Mouse (Mus musculus): Measurements from ENCODE around the gene Lrba. TPM values are rescaled to one million over a fixed set of nuclear protein-coding genes. Genes with fewer than 3 reads are reported as not detected.

Lrba gene
- polyA plus RNA-seq, 1 experiment from 2014 or later = 4.4 TPM

DNA sequence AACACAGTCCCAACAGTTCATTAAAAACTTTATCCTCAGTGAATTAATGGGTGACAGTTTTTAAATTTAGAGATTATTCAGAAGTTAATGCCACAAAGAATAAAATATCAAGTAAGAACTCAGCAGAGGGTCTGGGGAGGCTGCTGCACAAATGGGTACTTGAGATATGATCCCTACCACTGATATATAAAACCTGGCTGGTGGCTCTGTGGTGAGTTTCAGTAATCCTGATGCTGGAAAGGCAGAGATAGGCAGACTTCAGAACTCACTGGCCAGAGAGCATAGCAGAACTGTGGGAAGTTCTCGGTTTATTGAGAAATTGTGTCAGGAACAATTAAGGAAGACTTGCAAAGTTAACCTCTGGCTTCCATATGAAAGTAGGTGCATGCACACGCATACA is 199.3 kb downstream of the Lrba start:
- H3K4me3 ChIP-seq (replicated peaks) = no peak overlapping the region
- ATAC-seq (ENCODE audit: low FRiP score) = no peak
- no peak overlapping the region for H3K9ac ChIP-seq
- no peaks in the 10 kb centered on the region for H3K4me1 ChIP-seq
- H3K27me3 ChIP-seq = no peaks in the 10 kb centered on the region
- 88% methylated on average over 2 of the region's 2 CpGs for WGBS
- H3K36me3 ChIP-seq (replicated peaks) = no peaks in the 10 kb centered on the region
- no peak overlapping the region for H3K4me2 ChIP-seq
- no peak overlapping the region for H3K27ac ChIP-seq
- no peaks in the 10 kb centered on the region for H3K9me3 ChIP-seq

GRCm38 (mm10) chr3:86426733-86427132 is 202.3 kb downstream of the Lrba start:
- Histone ChIP-seq H3K9ac (no peak overlapping the region), H3K4me1 (no peaks in the 10 kb centered on the region)
- WGBS = 100% methylated on average over 1 of the region's 1 CpGs

DNA sequence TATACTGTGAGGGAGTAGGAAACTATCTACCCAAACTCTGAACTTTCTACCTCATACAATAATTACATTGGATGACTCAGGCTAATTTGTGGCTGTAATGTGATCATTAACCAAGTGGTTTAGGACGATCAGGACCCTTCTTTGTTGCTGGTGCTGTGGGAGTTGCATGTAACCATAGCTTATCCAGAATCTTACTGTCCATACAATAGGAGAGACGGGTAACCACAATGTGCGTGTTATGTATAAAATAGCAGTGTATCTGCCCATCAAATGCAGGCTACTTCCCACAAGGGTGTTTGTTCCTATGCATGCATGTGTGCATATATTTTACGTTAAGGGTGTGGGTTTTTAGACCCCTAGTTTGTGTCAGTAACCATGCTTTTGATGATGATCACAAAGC is 219.0 kb downstream of the Lrba start:
- H3K4me1 ChIP-seq = peaks cover 13% of the 10 kb centered on the region
- no peaks in the 10 kb centered on the region for H3K9me3 ChIP-seq
- H3K9ac ChIP-seq = no peak overlapping the region
- H3K27ac ChIP-seq = no peak overlapping the region
- no peaks in the 10 kb centered on the region for H3K27me3 ChIP-seq
- H3K4me3 ChIP-seq (replicated peaks) = no peak overlapping the region
- H3K4me2 ChIP-seq = no peak overlapping the region
- no peaks in the 10 kb centered on the region for H3K36me3 ChIP-seq (replicated peaks)
- no peak for ATAC-seq (ENCODE audit: low FRiP score)
- 81% methylated on average over 4 of the region's 4 CpGs for WGBS

More at GRCm38 (mm10) chr3:86426733-86427132, 202.3 kb downstream of the Lrba start:
- no peak overlapping the region for H3K4me3 ChIP-seq (replicated peaks)
- no peaks in the 10 kb centered on the region for H3K27me3 ChIP-seq
- ATAC-seq (ENCODE audit: low FRiP score) = no peak
- H3K27ac ChIP-seq = no peak overlapping the region
- no peak overlapping the region for H3K4me2 ChIP-seq
- H3K9me3 ChIP-seq = no peaks in the 10 kb centered on the region
- H3K36me3 ChIP-seq (replicated peaks) = no peaks in the 10 kb centered on the region

DNA sequence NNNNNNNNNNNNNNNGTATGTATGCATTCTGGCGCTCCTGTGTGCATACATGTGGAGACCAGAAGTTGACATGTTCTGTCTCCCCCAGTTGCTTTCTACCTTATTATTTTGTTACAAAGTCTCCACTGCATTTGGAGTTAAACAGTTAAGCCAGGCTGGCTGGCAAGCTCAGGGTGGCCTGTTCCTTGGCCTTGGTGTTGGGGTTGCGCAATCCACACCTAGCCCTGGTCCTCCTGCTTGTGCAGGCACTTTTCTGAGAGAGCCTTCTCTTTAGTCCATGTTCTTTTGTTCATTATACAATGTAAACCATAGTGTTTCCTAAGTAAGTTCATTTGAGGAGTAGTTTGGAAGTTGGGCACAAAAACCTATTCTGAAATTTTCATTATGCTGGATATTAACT is 226.7 kb downstream of the Lrba start:
- no peak overlapping the region for H3K9ac ChIP-seq
- no peak for ATAC-seq (ENCODE audit: low FRiP score)
- no peaks in the 10 kb centered on the region for H3K36me3 ChIP-seq (replicated peaks)
- H3K27ac ChIP-seq = no peak overlapping the region
- WGBS = 96% methylated on average over 2 of the region's 2 CpGs
- no peak overlapping the region for H3K4me2 ChIP-seq
- H3K9me3 ChIP-seq = no peaks in the 10 kb centered on the region
- H3K27me3 ChIP-seq = no peaks in the 10 kb centered on the region
- peaks cover 13% of the 10 kb centered on the region for H3K4me1 ChIP-seq
- no peak overlapping the region for H3K4me3 ChIP-seq (replicated peaks)

- H3K4me3 ChIP-seq (replicated peaks) = no peak overlapping the region
- no peaks in the 10 kb centered on the region for H3K4me1 ChIP-seq
- no peak overlapping the region for H3K9ac ChIP-seq
- no peaks in the 10 kb centered on the region for H3K27me3 ChIP-seq
- 96% methylated on average over 3 of the region's 3 CpGs for WGBS
- H3K9me3 ChIP-seq = no peaks in the 10 kb centered on the region
- no peak overlapping the region for H3K4me2 ChIP-seq
- H3K27ac ChIP-seq = no peak overlapping the region
- H3K36me3 ChIP-seq (replicated peaks) = no peaks in the 10 kb centered on the region
- ATAC-seq (ENCODE audit: low FRiP score) = no peak
These were observed 237.1 kb downstream of the Lrba start for GRCm38 (mm10) chr3:86461582-86461981.

DNA sequence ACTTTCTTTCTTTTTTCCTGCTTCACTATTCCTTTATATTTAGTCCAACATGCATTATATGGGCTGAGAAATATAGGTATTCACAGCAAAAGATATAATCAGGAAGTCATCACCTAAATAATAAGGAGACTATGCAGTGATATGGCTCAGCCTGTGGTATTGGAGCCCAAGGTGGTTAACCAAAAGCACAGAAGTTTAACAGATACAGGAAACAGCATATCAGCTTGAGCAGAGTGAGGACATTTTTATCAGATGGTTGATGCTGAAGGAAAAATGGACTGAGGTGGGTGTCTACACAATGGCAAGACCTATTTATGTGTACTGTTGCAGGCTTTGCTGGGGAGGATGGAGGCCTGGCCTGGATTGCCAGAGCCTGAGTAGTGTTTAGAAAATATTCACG is 265.5 kb downstream of the Lrba start:
- Histone ChIP-seq H3K4me2 (no peak overlapping the region), H3K4me1 (no peaks in the 10 kb centered on the region), H3K4me3 (replicated peaks) (no peak overlapping the region), H3K9me3 (no peaks in the 10 kb centered on the region), H3K27ac (no peak overlapping the region), H3K9ac (no peak overlapping the region), H3K27me3 (no peaks in the 10 kb centered on the region), H3K36me3 (replicated peaks) (no peaks in the 10 kb centered on the region)
- ATAC-seq (ENCODE audit: low FRiP score) = no peak
- WGBS = 85% methylated on average over 1 of the region's 1 CpGs

GRCm38 (mm10) chr3:86500586-86500985 is 276.1 kb downstream of the Lrba start:
- Histone ChIP-seq H3K27ac (no peak overlapping the region), H3K27me3 (no peaks in the 10 kb centered on the region), H3K9ac (no peak overlapping the region), H3K9me3 (no peaks in the 10 kb centered on the region), H3K4me1 (no peaks in the 10 kb centered on the region), H3K4me3 (replicated peaks) (no peak overlapping the region), H3K4me2 (no peak overlapping the region), H3K36me3 (replicated peaks) (no peaks in the 10 kb centered on the region)
- no peak for ATAC-seq (ENCODE audit: low FRiP score)

- Histone ChIP-seq H3K4me3 (replicated peaks) (no peak overlapping the region), H3K4me2 (no peak overlapping the region), H3K4me1 (peaks cover 3% of the 10 kb centered on the region; the same call in 1 of the 2 replicates), H3K36me3 (replicated peaks) (no peaks in the 10 kb centered on the region), H3K27me3 (no peaks in the 10 kb centered on the region), H3K27ac (no peak overlapping the region), H3K9ac (no peak overlapping the region), H3K9me3 (no peaks in the 10 kb centered on the region)
- ATAC-seq (ENCODE audit: low FRiP score) = no peak
- WGBS = 92% methylated on average over 2 of the region's 2 CpGs
These were observed 294.1 kb downstream of the Lrba start for GRCm38 (mm10) chr3:86518506-86519109.

DNA sequence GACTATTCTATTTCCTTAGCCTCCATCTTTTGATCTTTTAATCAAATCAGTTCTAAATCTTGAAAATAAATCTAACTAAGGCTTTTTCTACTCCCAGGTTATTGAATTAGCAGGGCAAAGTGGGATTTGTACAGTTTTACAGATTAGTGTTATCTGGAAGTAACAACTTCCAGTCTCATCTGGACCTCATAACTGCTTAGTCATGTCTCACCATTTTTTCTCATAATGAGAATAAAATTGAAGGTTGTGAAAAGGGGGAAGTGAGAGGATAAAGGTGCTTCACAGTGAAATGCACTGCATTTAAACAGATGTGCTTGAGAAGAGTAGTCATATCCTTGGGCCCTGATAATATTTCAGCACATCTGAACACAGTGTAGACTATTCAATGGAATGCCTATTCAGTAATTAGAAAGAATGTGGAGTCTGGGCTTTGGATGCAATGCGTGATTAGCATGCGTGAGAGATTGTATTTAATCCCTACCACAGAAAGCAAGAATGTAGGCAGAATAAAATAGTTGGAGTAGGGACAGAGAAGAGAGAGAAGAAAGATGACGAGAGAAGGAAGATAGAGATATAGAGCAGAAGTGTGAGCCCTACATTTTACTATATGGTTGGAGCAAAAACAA is 298.5 kb downstream of the Lrba start:
- Histone ChIP-seq H3K9ac (no peak overlapping the region), H3K27ac (no peak overlapping the region), H3K4me1 (peaks cover 3% of the 10 kb centered on the region; the same call in 1 of the 2 replicates), H3K27me3 (no peaks in the 10 kb centered on the region), H3K9me3 (no peaks in the 10 kb centered on the region), H3K4me3 (replicated peaks) (no peak overlapping the region), H3K36me3 (replicated peaks) (no peaks in the 10 kb centered on the region), H3K4me2 (no peak overlapping the region)
- WGBS = 31% methylated on average over 3 of the region's 3 CpGs
- no peak for ATAC-seq (ENCODE audit: low FRiP score)

- no peaks in the 10 kb centered on the region for H3K27me3 ChIP-seq
- no peak overlapping the region for H3K4me3 ChIP-seq (replicated peaks)
- ATAC-seq (ENCODE audit: low FRiP score) = no peak
- H3K9ac ChIP-seq = no peak overlapping the region
- H3K4me1 ChIP-seq = no peaks in the 10 kb centered on the region
- H3K4me2 ChIP-seq = no peak overlapping the region
- H3K36me3 ChIP-seq (replicated peaks) = no peaks in the 10 kb centered on the region
- WGBS = 71% methylated on average over 16 of the region's 16 CpGs
- H3K27ac ChIP-seq = no peak overlapping the region
- no peaks in the 10 kb centered on the region for H3K9me3 ChIP-seq
These were observed 307.2 kb downstream of the Lrba start for GRCm38 (mm10) chr3:86531531-86532269.

- H3K36me3 ChIP-seq (replicated peaks) = no peaks in the 10 kb centered on the region
- H3K27ac ChIP-seq = no peak overlapping the region
- peaks cover 15% of the 10 kb centered on the region for H3K4me1 ChIP-seq
- H3K9ac ChIP-seq = no peak overlapping the region
- WGBS = 74% methylated on average over 1 of the region's 1 CpGs
- H3K4me3 ChIP-seq (replicated peaks) = no peak overlapping the region
- no peak overlapping the region for H3K4me2 ChIP-seq
- no peak for ATAC-seq (ENCODE audit: low FRiP score)
- H3K27me3 ChIP-seq = peaks cover 26% of the 10 kb centered on the region
- H3K9me3 ChIP-seq = no peaks in the 10 kb centered on the region
These were observed 312.3 kb downstream of the Lrba start for GRCm38 (mm10) chr3:86536751-86537150.

- H3K4me1 ChIP-seq = peaks cover 15% of the 10 kb centered on the region
- no peaks in the 10 kb centered on the region for H3K36me3 ChIP-seq (replicated peaks)
- H3K27ac ChIP-seq = no peak overlapping the region
- no peaks in the 10 kb centered on the region for H3K9me3 ChIP-seq
- no peak overlapping the region for H3K9ac ChIP-seq
- ATAC-seq (ENCODE audit: low FRiP score) = 0 out of 2 replicates have a peak, but pooled peaks have one; percentile 27
- 17% methylated on average over 13 of the region's 13 CpGs for WGBS
- peak overlapping the region; percentile 19; the same call in 1 of the 2 replicates for H3K4me2 ChIP-seq
- H3K4me3 ChIP-seq (replicated peaks) = no peak overlapping the region
- H3K27me3 ChIP-seq = peaks cover 35% of the 10 kb centered on the region
These were observed 314.4 kb downstream of the Lrba start for GRCm38 (mm10) chr3:86538645-86539554.

Measured in forebrain, embryonic 12.5 days (tissue).